Mouse (Mus musculus): ENCODE results near the gene Cntn4. TPM values are rescaled to one million over a fixed set of nuclear protein-coding genes. Genes with fewer than 3 reads are reported as not detected.

The Cntn4 gene
- polyA plus RNA-seq, 1 experiment: not detected

DNA sequence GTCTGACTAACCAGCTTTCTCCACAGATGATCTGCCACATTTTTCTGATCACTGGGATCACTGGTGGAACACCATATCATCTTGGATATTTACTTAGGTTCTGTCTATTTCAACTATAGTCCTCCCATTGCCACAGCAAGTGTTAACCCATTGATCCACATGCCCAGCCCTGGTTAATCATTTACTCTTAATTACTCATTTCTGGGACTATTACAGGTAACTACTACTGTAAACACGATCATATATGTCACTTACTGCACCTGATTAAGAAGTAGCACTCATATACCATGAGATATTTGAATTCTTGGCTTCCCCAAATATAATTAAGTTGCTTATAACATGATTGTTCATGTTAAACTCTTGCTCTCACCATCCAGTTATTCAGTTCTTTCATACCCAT, 564.1 kb downstream of the Cntn4 start:
- TF ChIP-seq CTCF (IDR thresholded peaks at IDR 0.05; ENCODE audit: control insufficient read depth, insufficient read depth, low read length): no peak
- WGBS: 26% methylated on average over 1 of the region's 1 CpGs
- no peak overlapping the region for H3K4me3 ChIP-seq (replicated peaks; ENCODE audit: control insufficient read depth, low read depth, low read length)
- H3K27ac ChIP-seq (ENCODE audit: control insufficient read depth, insufficient read depth, low read depth, low read length, poor library complexity): no peak overlapping the region
- no peaks in the 10 kb centered on the region for H3K4me1 ChIP-seq (ENCODE audit: control insufficient read depth, insufficient read depth, low read length)

DNA sequence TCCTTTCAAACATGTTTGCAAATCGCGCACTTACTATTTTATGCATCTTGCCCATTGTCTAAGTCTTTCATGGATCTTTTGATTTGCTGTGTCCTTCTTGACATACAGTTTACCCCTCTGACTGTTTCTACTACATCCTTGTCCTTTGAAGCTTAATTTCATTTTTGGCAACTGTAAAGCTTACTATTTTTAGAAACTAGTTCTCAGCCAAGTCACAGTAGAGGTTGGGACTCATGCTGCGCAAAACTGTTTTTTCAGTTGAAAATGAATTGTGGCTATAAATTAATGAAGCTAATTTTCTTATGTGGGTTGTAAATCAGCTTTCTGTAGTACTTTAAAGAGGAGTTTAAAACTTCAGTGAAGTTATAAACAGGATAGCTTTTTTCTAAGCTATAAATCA, 585.9 kb downstream of the Cntn4 start:
- 84% methylated on average over 3 of the region's 3 CpGs for WGBS
- Histone ChIP-seq H3K27ac (ENCODE audit: control insufficient read depth, insufficient read depth, low read depth, low read length, poor library complexity) (no peak overlapping the region), H3K4me3 (replicated peaks; ENCODE audit: control insufficient read depth, low read depth, low read length) (no peak overlapping the region), H3K4me1 (ENCODE audit: control insufficient read depth, insufficient read depth, low read length) (no peaks in the 10 kb centered on the region)
- TF ChIP-seq CTCF (IDR thresholded peaks at IDR 0.05; ENCODE audit: control insufficient read depth, insufficient read depth, low read length): no peak
- TF ChIP-seq POLR2A (IDR thresholded peaks at IDR 0.05; ENCODE audit: borderline replicate concordance, control insufficient read depth, low read depth, low read length): no peak

- no peaks in the 10 kb centered on the region for H3K4me1 ChIP-seq (ENCODE audit: control insufficient read depth, insufficient read depth, low read length)
- 72% methylated on average over 3 of the region's 3 CpGs for WGBS
- H3K27ac ChIP-seq (ENCODE audit: control insufficient read depth, insufficient read depth, low read depth, low read length, poor library complexity): no peak overlapping the region
- TF ChIP-seq POLR2A (IDR thresholded peaks at IDR 0.05; ENCODE audit: borderline replicate concordance, control insufficient read depth, low read depth, low read length) (no peak), CTCF (IDR thresholded peaks at IDR 0.05; ENCODE audit: control insufficient read depth, insufficient read depth, low read length) (no peak)
- H3K4me3 ChIP-seq (replicated peaks; ENCODE audit: control insufficient read depth, low read depth, low read length): no peak overlapping the region
These were observed 588.0 kb downstream of the Cntn4 start for GRCm38 (mm10) chr6:106265487-106265886.

DNA sequence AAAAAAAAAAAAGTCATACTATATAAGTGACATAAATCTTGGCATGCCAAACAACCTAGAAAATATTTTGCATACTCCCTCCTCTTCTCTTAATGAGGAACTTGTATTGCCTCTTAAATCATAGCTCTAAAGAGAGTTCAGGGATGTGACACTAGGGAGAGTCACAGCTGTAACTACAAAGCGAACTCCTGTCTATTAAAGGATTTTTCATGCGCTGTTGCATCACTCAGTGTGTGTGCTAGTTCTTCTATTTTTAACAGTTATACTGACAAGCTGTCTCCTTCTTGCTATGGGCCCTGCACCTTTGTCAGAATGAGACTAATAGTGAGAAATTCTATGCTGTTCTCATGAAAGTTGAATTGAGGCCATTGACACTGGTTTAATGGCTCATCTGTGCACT, 588.8 kb downstream of the Cntn4 start:
- Histone ChIP-seq H3K4me1 (ENCODE audit: control insufficient read depth, insufficient read depth, low read length) (no peaks in the 10 kb centered on the region), H3K27ac (ENCODE audit: control insufficient read depth, insufficient read depth, low read depth, low read length, poor library complexity) (no peak overlapping the region), H3K4me3 (replicated peaks; ENCODE audit: control insufficient read depth, low read depth, low read length) (no peak overlapping the region)
- no peak for TF ChIP-seq POLR2A (IDR thresholded peaks at IDR 0.05; ENCODE audit: borderline replicate concordance, control insufficient read depth, low read depth, low read length)
- TF ChIP-seq CTCF (IDR thresholded peaks at IDR 0.05; ENCODE audit: control insufficient read depth, insufficient read depth, low read length): no peak
- WGBS: 75% methylated on average over 2 of the region's 2 CpGs

- no peak overlapping the region for H3K27ac ChIP-seq (ENCODE audit: control insufficient read depth, insufficient read depth, low read depth, low read length, poor library complexity)
These were observed 591.3 kb downstream of the Cntn4 start for GRCm38 (mm10) chr6:106268723-106269122.

DNA sequence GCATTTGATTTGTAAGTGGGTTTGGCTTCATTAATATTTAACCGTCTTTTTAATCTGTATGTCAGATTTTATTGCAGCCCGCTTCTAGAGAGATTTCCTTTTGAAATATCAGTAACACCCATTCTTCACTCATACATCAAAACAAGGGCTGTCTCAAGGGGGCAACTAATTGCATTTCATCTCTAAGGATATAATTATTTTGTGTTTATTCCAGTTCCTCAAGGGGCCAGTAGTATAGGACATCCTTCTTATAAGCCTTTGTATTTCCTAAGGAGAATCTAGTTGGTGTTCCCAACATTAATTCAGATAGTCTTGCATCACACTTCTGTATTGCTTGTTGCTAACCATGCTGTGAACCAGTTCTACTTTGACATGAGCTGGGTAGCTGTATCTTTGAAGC, 599.7 kb downstream of the Cntn4 start:
- WGBS: 78% methylated on average over 2 of the region's 2 CpGs
- no peaks in the 10 kb centered on the region for H3K4me1 ChIP-seq (ENCODE audit: control insufficient read depth, insufficient read depth, low read length)
- H3K27ac ChIP-seq (ENCODE audit: control insufficient read depth, insufficient read depth, low read depth, low read length, poor library complexity): no peak overlapping the region
- no peak overlapping the region for H3K4me3 ChIP-seq (replicated peaks; ENCODE audit: control insufficient read depth, low read depth, low read length)
- TF ChIP-seq CTCF (IDR thresholded peaks at IDR 0.05; ENCODE audit: control insufficient read depth, insufficient read depth, low read length) (no peak), POLR2A (IDR thresholded peaks at IDR 0.05; ENCODE audit: borderline replicate concordance, control insufficient read depth, low read depth, low read length) (no peak)

More at GRCm38 (mm10) chr6:106268723-106269122, 591.3 kb downstream of the Cntn4 start:
- Histone ChIP-seq H3K4me1 (ENCODE audit: control insufficient read depth, insufficient read depth, low read length) (no peaks in the 10 kb centered on the region), H3K4me3 (replicated peaks; ENCODE audit: control insufficient read depth, low read depth, low read length) (no peak overlapping the region)
- WGBS: 71% methylated on average over 4 of the region's 4 CpGs
- TF ChIP-seq CTCF (IDR thresholded peaks at IDR 0.05; ENCODE audit: control insufficient read depth, insufficient read depth, low read length) (no peak), POLR2A (IDR thresholded peaks at IDR 0.05; ENCODE audit: borderline replicate concordance, control insufficient read depth, low read depth, low read length) (no peak)

GRCm38 (mm10) chr6:106281621-106282020, 604.2 kb downstream of the Cntn4 start:
- no peak for TF ChIP-seq POLR2A (IDR thresholded peaks at IDR 0.05; ENCODE audit: borderline replicate concordance, control insufficient read depth, low read depth, low read length)
- no peak for TF ChIP-seq CTCF (IDR thresholded peaks at IDR 0.05; ENCODE audit: control insufficient read depth, insufficient read depth, low read length)
- no peak overlapping the region for H3K4me3 ChIP-seq (replicated peaks; ENCODE audit: control insufficient read depth, low read depth, low read length)
- no peak overlapping the region for H3K27ac ChIP-seq (ENCODE audit: control insufficient read depth, insufficient read depth, low read depth, low read length, poor library complexity)
- no peaks in the 10 kb centered on the region for H3K4me1 ChIP-seq (ENCODE audit: control insufficient read depth, insufficient read depth, low read length)
- 80% methylated on average over 6 of the region's 6 CpGs for WGBS

GRCm38 (mm10) chr6:106283815-106284214, 606.4 kb downstream of the Cntn4 start:
- no peaks in the 10 kb centered on the region for H3K4me1 ChIP-seq (ENCODE audit: control insufficient read depth, insufficient read depth, low read length)
- 31% methylated on average over 1 of the region's 1 CpGs for WGBS
- no peak overlapping the region for H3K4me3 ChIP-seq (replicated peaks; ENCODE audit: control insufficient read depth, low read depth, low read length)
- TF ChIP-seq CTCF (IDR thresholded peaks at IDR 0.05; ENCODE audit: control insufficient read depth, insufficient read depth, low read length) (no peak), POLR2A (IDR thresholded peaks at IDR 0.05; ENCODE audit: borderline replicate concordance, control insufficient read depth, low read depth, low read length) (no peak)
- H3K27ac ChIP-seq (ENCODE audit: control insufficient read depth, insufficient read depth, low read depth, low read length, poor library complexity): no peak overlapping the region

DNA sequence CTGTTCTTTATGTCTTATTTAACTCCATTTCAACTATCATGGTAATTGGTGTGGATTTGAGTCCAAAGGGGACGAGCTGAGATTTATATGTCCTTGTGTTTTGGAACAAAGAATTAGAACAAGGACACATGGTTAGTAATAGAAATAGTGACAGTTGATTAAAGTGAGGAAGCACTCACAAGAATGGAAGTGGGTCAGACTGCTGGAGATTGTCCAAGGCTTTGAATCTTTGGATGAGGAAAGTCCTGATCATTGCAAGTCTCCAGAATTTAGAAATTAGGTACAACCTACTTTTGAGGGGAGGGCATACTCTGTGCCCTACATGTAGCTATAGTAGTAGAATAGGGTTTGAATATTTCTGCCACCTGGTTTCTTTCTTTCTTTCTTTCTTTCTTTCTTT, 622.0 kb downstream of the Cntn4 start:
- H3K4me3 ChIP-seq (replicated peaks; ENCODE audit: control insufficient read depth, low read depth, low read length): no peak overlapping the region
- TF ChIP-seq CTCF (IDR thresholded peaks at IDR 0.05; ENCODE audit: control insufficient read depth, insufficient read depth, low read length) (no peak), POLR2A (IDR thresholded peaks at IDR 0.05; ENCODE audit: borderline replicate concordance, control insufficient read depth, low read depth, low read length) (no peak)
- whole genome bisulfite sequencing: 58% methylated on average over 1 of the region's 1 CpGs
- H3K27ac ChIP-seq (ENCODE audit: control insufficient read depth, insufficient read depth, low read depth, low read length, poor library complexity): no peak overlapping the region
- H3K4me1 ChIP-seq (ENCODE audit: control insufficient read depth, insufficient read depth, low read length): no peaks in the 10 kb centered on the region

All from bone marrow, adult 2 months (tissue).